Mouse (Mus musculus): Measurements from ENCODE around the gene Taar9. TPM values are rescaled to one million over a fixed set of nuclear protein-coding genes. Genes with fewer than 3 reads are reported as not detected.

Taar9 gene
- total and polyA plus RNA-seq, 3 experiments: not detected

DNA sequence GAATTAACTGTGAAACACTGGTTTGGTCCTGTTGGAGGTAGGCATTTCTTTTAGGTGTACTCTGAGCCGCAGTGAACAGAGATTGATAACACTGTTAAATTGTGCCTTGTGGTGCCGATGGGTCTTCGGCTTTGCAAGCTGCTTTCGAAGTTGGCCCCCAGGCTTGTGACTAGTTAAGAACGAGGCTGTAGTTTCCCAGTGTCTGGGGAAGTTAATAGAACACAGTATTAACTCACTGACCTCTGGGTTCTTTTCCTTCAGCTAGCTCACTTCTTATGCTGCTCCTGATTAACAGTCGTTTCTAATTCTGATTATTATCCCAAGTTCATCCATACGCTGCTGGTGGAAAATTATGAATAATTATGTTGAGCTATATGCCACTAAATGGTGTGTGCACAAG is 40.8 kb upstream of the Taar9 start:
- H3K4me1 ChIP-seq (ENCODE audit: control insufficient read depth in 1 of 2, insufficient read depth in 2 of 2): peaks cover 3 to 35% of the 10 kb centered on the region in 2 experiments; a peak in 3 of 4 replicates
- H3K79me2 ChIP-seq (replicated peaks; ENCODE audit: control insufficient read depth, extremely low read depth, insufficient read depth, poor library complexity, severe bottlenecking): peaks cover 45% of the 10 kb centered on the region
- H3K4me2 ChIP-seq (ENCODE audit: insufficient read depth, low read depth, poor library complexity, severe bottlenecking): peak overlapping the region; percentile 65
- TF ChIP-seq MXI1 (IDR thresholded peaks at IDR 0.05; ENCODE audit: low read depth, low read length) (peak; percentile 18; the same call in 1 of the 2 replicates), CHD1 (IDR thresholded peaks at IDR 0.05; ENCODE audit: low read depth, low read length) (peak; percentile 59; the same call in 1 of the 2 replicates), MYC (IDR thresholded peaks at IDR 0.05; ENCODE audit: low read depth, low read length) (0 out of 2 replicates have a peak, but pooled peaks have one; percentile 30), SIN3A (IDR thresholded peaks at IDR 0.05; ENCODE audit: low read length) (peak; percentile 48), POLR2AphosphoS2 (IDR thresholded peaks at IDR 0.05; ENCODE audit: low read depth, low read length) (no peak), UBTF (IDR thresholded peaks at IDR 0.05; ENCODE audit: low read depth, low read length) (0 out of 2 replicates have a peak, but pooled peaks have one; percentile 41), NRF1 (IDR thresholded peaks at IDR 0.05; ENCODE audit: low read depth, low read length) (0 out of 2 replicates have a peak, but pooled peaks have one; percentile 10), CTCF (conservative IDR thresholded peaks at IDR 0.05 in 1 of 2, IDR thresholded peaks at IDR 0.05 in 1 of 2; ENCODE audit: low read depth in 2 of 2, low read length in 2 of 2) (no peak)
- in situ Hi-C loops (cut with MboI; ENCODE audit: low pct_ligation_motif_present, low pct_unique_long_range_greater_than_20kb, low sequenced_read_pairs) (no loop called here), dilution Hi-C loops (cut with MboI; ENCODE audit: extremely low pct_ligation_motif_present, extremely low pct_unique_long_range_greater_than_20kb, low sequenced_read_pairs) (no loop called here)
- no peak for DNase-seq (ENCODE audit: extremely low read depth)
- H3K9me3 ChIP-seq (replicated peaks; ENCODE audit: low read length): peaks cover 2% of the 10 kb centered on the region
- H3K4me3 ChIP-seq (replicated peaks in 1 of 3; ENCODE audit: low read depth in 2 of 3, low read length in 2 of 3, poor library complexity in 1 of 3): peak overlapping the region; percentile 70 to 84 (median 83)
- H3K27me3 ChIP-seq (replicated peaks): no peaks in the 10 kb centered on the region
- no peak overlapping the region for H3K27ac ChIP-seq (ENCODE audit: insufficient read depth, low read depth)
- peaks cover under 1 to 26% of the 10 kb centered on the region in 2 experiments for H3K36me3 ChIP-seq (replicated peaks in 1 of 2; ENCODE audit: control insufficient read depth in 1 of 2, insufficient read depth in 1 of 2, low read length in 1 of 2)
- H3K9ac ChIP-seq (ENCODE audit: insufficient read depth, low read depth): peak overlapping the region; percentile 87

DNA sequence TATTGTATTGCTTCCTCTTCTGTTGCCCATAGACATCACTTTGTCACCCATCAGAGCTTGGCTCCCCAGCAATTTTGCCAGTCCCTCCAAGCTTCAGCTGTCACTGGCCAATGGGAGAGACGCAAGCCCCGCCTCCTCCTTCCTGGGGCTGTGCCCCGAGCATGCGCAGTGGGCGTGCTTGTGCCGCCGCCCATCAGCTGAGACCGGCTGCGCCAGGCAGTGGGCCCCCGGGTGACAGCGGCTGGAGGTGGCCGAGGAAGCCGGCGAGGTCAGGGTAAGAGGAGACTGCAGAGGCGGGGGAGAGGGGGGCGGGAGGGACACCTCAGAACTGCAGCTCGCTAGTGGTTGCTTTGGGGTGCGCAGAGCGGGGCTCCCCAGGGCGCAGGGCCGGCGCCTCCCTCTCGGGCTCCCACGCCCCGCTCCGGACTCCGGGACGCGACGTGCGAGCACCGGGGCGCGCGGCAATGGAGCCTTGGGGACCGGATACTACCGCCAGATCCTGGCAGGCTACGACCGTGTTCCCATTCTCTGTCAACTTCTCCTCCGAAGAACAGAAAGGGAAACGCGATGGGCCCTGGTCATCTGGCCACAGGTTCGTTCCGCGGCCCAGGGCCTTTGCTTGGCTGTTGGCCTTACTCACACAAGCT is 39.9 kb upstream of the Taar9 start, which contains the start of gene Stx7:
Gene Stx7, plus strand, starts transcription at position 168 of the 647 bp plus-strand sequence.
- H3K4me2 ChIP-seq (ENCODE audit: insufficient read depth, low read depth, poor library complexity, severe bottlenecking): peak within 1 kb of the TSS; percentile 65
- no peak for TF ChIP-seq USF1 (IDR thresholded peaks at IDR 0.05; ENCODE audit: low read depth, low read length)
- TF ChIP-seq HCFC1 (IDR thresholded peaks at IDR 0.05; ENCODE audit: low read depth, low read length): peak; percentile 41
- TF ChIP-seq EP300 (IDR thresholded peaks at IDR 0.05; ENCODE audit: low read length): no peak
- peak; percentile 76 for TF ChIP-seq POLR2A (IDR thresholded peaks at IDR 0.05; ENCODE audit: low read depth, low read length)
- peak; percentile 58; the same call in 1 of the 2 replicates for TF ChIP-seq MAZ (IDR thresholded peaks at IDR 0.05; ENCODE audit: low read depth, low read length)
- peak; percentile 44; the same call in 1 of the 2 replicates for TF ChIP-seq MEF2A (IDR thresholded peaks at IDR 0.05; ENCODE audit: borderline replicate concordance, low read depth, low read length)
- peak; percentile 66; the same call in 1 of the 2 replicates for TF ChIP-seq MXI1 (IDR thresholded peaks at IDR 0.05; ENCODE audit: low read depth, low read length)
- no peak for TF ChIP-seq CHD2 (IDR thresholded peaks at IDR 0.05; ENCODE audit: low read length)
- TF ChIP-seq USF2 (conservative IDR thresholded peaks at IDR 0.05; ENCODE audit: low read depth, low read length): no peak
- TF ChIP-seq NRF1 (IDR thresholded peaks at IDR 0.05; ENCODE audit: low read depth, low read length): peak; percentile 97
- no peak for TF ChIP-seq E2F4 (IDR thresholded peaks at IDR 0.05; ENCODE audit: insufficient replicate concordance, low read depth, low read length)
- peak; percentile 94 for TF ChIP-seq SIN3A (IDR thresholded peaks at IDR 0.05; ENCODE audit: low read length)
- peak; percentile 74; the same call in 1 of the 2 replicates for TF ChIP-seq TCF12 (IDR thresholded peaks at IDR 0.05; ENCODE audit: low read depth, low read length)
- no peak for TF ChIP-seq RAD21 (IDR thresholded peaks at IDR 0.05; ENCODE audit: low read depth, low read length)
- TF ChIP-seq MAX (IDR thresholded peaks at IDR 0.05; ENCODE audit: low read length): 0 out of 2 replicates have a peak, but pooled peaks have one; percentile 46
- no peak for TF ChIP-seq ZC3H11A (IDR thresholded peaks at IDR 0.05; ENCODE audit: low read depth, low read length)
- 0 out of 2 replicates have a peak, but pooled peaks have one; percentile 32 for TF ChIP-seq ETS1 (conservative IDR thresholded peaks at IDR 0.05; ENCODE audit: low read depth, low read length)
- TF ChIP-seq UBTF (IDR thresholded peaks at IDR 0.05; ENCODE audit: low read depth, low read length): peak; percentile 95
- TF ChIP-seq NELFE (IDR thresholded peaks at IDR 0.05; ENCODE audit: low read depth, low read length): peak; percentile 63
- TF ChIP-seq BHLHE40 (IDR thresholded peaks at IDR 0.05; ENCODE audit: low read depth, low read length): peak; percentile 44
- TF ChIP-seq TBP (conservative IDR thresholded peaks at IDR 0.05; ENCODE audit: low read depth, low read length): peak; percentile 60; the same call in 1 of the 2 replicates
- no peak for TF ChIP-seq PAX5 (IDR thresholded peaks at IDR 0.05; ENCODE audit: low read length)
- TF ChIP-seq ELF1 (IDR thresholded peaks at IDR 0.05; ENCODE audit: low read depth, low read length): peak; percentile 76
- H3K79me2 ChIP-seq (replicated peaks; ENCODE audit: control insufficient read depth, extremely low read depth, insufficient read depth, poor library complexity, severe bottlenecking): peaks cover 44% of the 10 kb centered on the region
- peak within 1 kb of the TSS; percentile 76 to 84 (median 83) for H3K4me3 ChIP-seq (replicated peaks in 1 of 3; ENCODE audit: low read depth in 2 of 3, low read length in 2 of 3, poor library complexity in 1 of 3)
- peaks cover 0 to 18% of the 10 kb centered on the region in 2 experiments for H3K36me3 ChIP-seq (replicated peaks in 1 of 2; ENCODE audit: control insufficient read depth in 1 of 2, insufficient read depth in 1 of 2, low read length in 1 of 2)
- peak; percentile 95 for DNase-seq (ENCODE audit: extremely low read depth)
- H3K4me1 ChIP-seq (ENCODE audit: control insufficient read depth in 1 of 2, insufficient read depth in 2 of 2): peaks cover 3 to 29% of the 10 kb centered on the region in 2 experiments; a peak in 3 of 4 replicates
- no peaks in the 10 kb centered on the region for H3K27me3 ChIP-seq (replicated peaks)
- H3K9me3 ChIP-seq (replicated peaks; ENCODE audit: low read length): peaks cover 2% of the 10 kb centered on the region
- H3K27ac ChIP-seq (ENCODE audit: insufficient read depth, low read depth): peak within 1 kb of the TSS; percentile 16
- peak within 1 kb of the TSS; percentile 87 for H3K9ac ChIP-seq (ENCODE audit: insufficient read depth, low read depth)
- in situ Hi-C loops (cut with MboI; ENCODE audit: low pct_ligation_motif_present, low pct_unique_long_range_greater_than_20kb, low sequenced_read_pairs) (loop anchor here (25.0 kb wide), 1 partner anchor 337 kb away; no protein-coding TSS in a partner anchor), dilution Hi-C loops (cut with MboI; ENCODE audit: extremely low pct_ligation_motif_present, extremely low pct_unique_long_range_greater_than_20kb, low sequenced_read_pairs) (no loop called here)
